Mouse (Mus musculus): ENCODE measurements around the gene Mrgprf. TPM values are rescaled to one million over a fixed set of nuclear protein-coding genes. Genes with fewer than 3 reads are reported as not detected.

The Mrgprf gene
- polyA plus RNA-seq, 1 experiment from 2014 or later: not detected

- ATAC-seq (replicated peaks; ENCODE audit: low FRiP score): no peak
- 35% methylated on average over 4 of the region's 4 CpGs for WGBS
These were observed 23.0 kb downstream of the Mrgprf start for GRCm38 (mm10) chr7:145323607-145324006.

GRCm38 (mm10) chr7:145325697-145326096 lies 25.1 kb downstream of the Mrgprf start:
- DNase-seq (ENCODE audit: low spot score): no peak

More at GRCm38 (mm10) chr7:145323607-145324006, 23.0 kb downstream of the Mrgprf start:
- Histone ChIP-seq H3K27me3 (replicated peaks; ENCODE audit: control insufficient read depth, insufficient read depth, low read length) (no peaks in the 10 kb centered on the region), H3K27ac (ENCODE audit: low read depth, low read length) (no peak overlapping the region), H3K9ac (ENCODE audit: low read depth, low read length) (no peak overlapping the region), H3K9me3 (ENCODE audit: control insufficient read depth, low read length) (no peaks in the 10 kb centered on the region), H3K4me2 (no peak overlapping the region), H3K4me3 (ENCODE audit: low read depth, low read length) (no peak overlapping the region), H3K36me3 (ENCODE audit: control insufficient read depth, insufficient read depth, low read length) (no peaks in the 10 kb centered on the region), H3K4me1 (replicated peaks; ENCODE audit: control insufficient read depth, insufficient read depth, low read length) (no peaks in the 10 kb centered on the region)
- DNase-seq (ENCODE audit: low spot score): no peak

GRCm38 (mm10) chr7:145329982-145330381 lies 29.4 kb downstream of the Mrgprf start:
- no peaks in the 10 kb centered on the region for H3K27me3 ChIP-seq (replicated peaks; ENCODE audit: control insufficient read depth, insufficient read depth, low read length)
- H3K27ac ChIP-seq (ENCODE audit: low read depth, low read length): no peak overlapping the region
- no peak overlapping the region for H3K4me3 ChIP-seq (ENCODE audit: low read depth, low read length)
- H3K4me2 ChIP-seq: no peak overlapping the region
- H3K9ac ChIP-seq (ENCODE audit: low read depth, low read length): no peak overlapping the region
- DNase-seq (ENCODE audit: low spot score): no peak
- no peaks in the 10 kb centered on the region for H3K9me3 ChIP-seq (ENCODE audit: control insufficient read depth, low read length)
- ATAC-seq (replicated peaks; ENCODE audit: low FRiP score): no peak
- 61% methylated on average over 2 of the region's 2 CpGs for WGBS
- H3K4me1 ChIP-seq (replicated peaks; ENCODE audit: control insufficient read depth, insufficient read depth, low read length): no peaks in the 10 kb centered on the region
- H3K36me3 ChIP-seq (ENCODE audit: control insufficient read depth, insufficient read depth, low read length): no peaks in the 10 kb centered on the region

More at GRCm38 (mm10) chr7:145325697-145326096, 25.1 kb downstream of the Mrgprf start:
- H3K27me3 ChIP-seq (replicated peaks; ENCODE audit: control insufficient read depth, insufficient read depth, low read length): no peaks in the 10 kb centered on the region
- no peak overlapping the region for H3K27ac ChIP-seq (ENCODE audit: low read depth, low read length)
- no peaks in the 10 kb centered on the region for H3K4me1 ChIP-seq (replicated peaks; ENCODE audit: control insufficient read depth, insufficient read depth, low read length)
- H3K4me2 ChIP-seq: no peak overlapping the region
- H3K36me3 ChIP-seq (ENCODE audit: control insufficient read depth, insufficient read depth, low read length): no peaks in the 10 kb centered on the region
- no peaks in the 10 kb centered on the region for H3K9me3 ChIP-seq (ENCODE audit: control insufficient read depth, low read length)
- WGBS: 37% methylated on average over 2 of the region's 2 CpGs
- H3K4me3 ChIP-seq (ENCODE audit: low read depth, low read length): no peak overlapping the region
- no peak for ATAC-seq (replicated peaks; ENCODE audit: low FRiP score)
- H3K9ac ChIP-seq (ENCODE audit: low read depth, low read length): no peak overlapping the region

GRCm38 (mm10) chr7:145330641-145331040 lies 30.0 kb downstream of the Mrgprf start:
- Histone ChIP-seq H3K4me1 (replicated peaks; ENCODE audit: control insufficient read depth, insufficient read depth, low read length) (no peaks in the 10 kb centered on the region), H3K9me3 (ENCODE audit: control insufficient read depth, low read length) (no peaks in the 10 kb centered on the region), H3K27ac (ENCODE audit: low read depth, low read length) (no peak overlapping the region), H3K36me3 (ENCODE audit: control insufficient read depth, insufficient read depth, low read length) (no peaks in the 10 kb centered on the region), H3K9ac (ENCODE audit: low read depth, low read length) (no peak overlapping the region), H3K4me3 (ENCODE audit: low read depth, low read length) (no peak overlapping the region), H3K27me3 (replicated peaks; ENCODE audit: control insufficient read depth, insufficient read depth, low read length) (no peaks in the 10 kb centered on the region), H3K4me2 (no peak overlapping the region)
- ATAC-seq (replicated peaks; ENCODE audit: low FRiP score) (no peak), DNase-seq (ENCODE audit: low spot score) (no peak)
- WGBS: 66% methylated on average over 2 of the region's 2 CpGs

GRCm38 (mm10) chr7:145332376-145333041 lies 31.9 kb downstream of the Mrgprf start:
- Histone ChIP-seq H3K27me3 (replicated peaks; ENCODE audit: control insufficient read depth, insufficient read depth, low read length) (no peaks in the 10 kb centered on the region), H3K36me3 (ENCODE audit: control insufficient read depth, insufficient read depth, low read length) (no peaks in the 10 kb centered on the region), H3K27ac (ENCODE audit: low read depth, low read length) (no peak overlapping the region), H3K4me3 (ENCODE audit: low read depth, low read length) (no peak overlapping the region), H3K4me2 (no peak overlapping the region), H3K4me1 (replicated peaks; ENCODE audit: control insufficient read depth, insufficient read depth, low read length) (no peaks in the 10 kb centered on the region), H3K9ac (ENCODE audit: low read depth, low read length) (no peak overlapping the region), H3K9me3 (ENCODE audit: control insufficient read depth, low read length) (no peaks in the 10 kb centered on the region)
- 79% methylated on average over 1 of the region's 1 CpGs for WGBS
- no peak for ATAC-seq (replicated peaks; ENCODE audit: low FRiP score)
- DNase-seq (ENCODE audit: low spot score): no peak

- H3K4me1 ChIP-seq (replicated peaks; ENCODE audit: control insufficient read depth, insufficient read depth, low read length): no peaks in the 10 kb centered on the region
- no peak for ATAC-seq (replicated peaks; ENCODE audit: low FRiP score)
- no peak for DNase-seq (ENCODE audit: low spot score)
- 86% methylated on average over 6 of the region's 6 CpGs for WGBS
- no peak overlapping the region for H3K4me2 ChIP-seq
- H3K27me3 ChIP-seq (replicated peaks; ENCODE audit: control insufficient read depth, insufficient read depth, low read length): no peaks in the 10 kb centered on the region
- H3K4me3 ChIP-seq (ENCODE audit: low read depth, low read length): no peak overlapping the region
- no peak overlapping the region for H3K27ac ChIP-seq (ENCODE audit: low read depth, low read length)
- no peaks in the 10 kb centered on the region for H3K9me3 ChIP-seq (ENCODE audit: control insufficient read depth, low read length)
- no peak overlapping the region for H3K9ac ChIP-seq (ENCODE audit: low read depth, low read length)
- H3K36me3 ChIP-seq (ENCODE audit: control insufficient read depth, insufficient read depth, low read length): no peaks in the 10 kb centered on the region
These were observed 33.3 kb downstream of the Mrgprf start for GRCm38 (mm10) chr7:145333936-145334335.

GRCm38 (mm10) chr7:145334428-145335027 lies 33.9 kb downstream of the Mrgprf start:
- H3K27ac ChIP-seq (ENCODE audit: low read depth, low read length): no peak overlapping the region
- no peak overlapping the region for H3K4me2 ChIP-seq
- no peaks in the 10 kb centered on the region for H3K9me3 ChIP-seq (ENCODE audit: control insufficient read depth, low read length)
- DNase-seq (ENCODE audit: low spot score): no peak
- H3K36me3 ChIP-seq (ENCODE audit: control insufficient read depth, insufficient read depth, low read length): no peaks in the 10 kb centered on the region
- H3K4me1 ChIP-seq (replicated peaks; ENCODE audit: control insufficient read depth, insufficient read depth, low read length): no peaks in the 10 kb centered on the region
- no peak overlapping the region for H3K4me3 ChIP-seq (ENCODE audit: low read depth, low read length)
- H3K9ac ChIP-seq (ENCODE audit: low read depth, low read length): no peak overlapping the region
- WGBS: 66% methylated on average over 4 of the region's 4 CpGs
- no peak for ATAC-seq (replicated peaks; ENCODE audit: low FRiP score)
- H3K27me3 ChIP-seq (replicated peaks; ENCODE audit: control insufficient read depth, insufficient read depth, low read length): no peaks in the 10 kb centered on the region

GRCm38 (mm10) chr7:145335199-145335598 lies 34.6 kb downstream of the Mrgprf start:
- DNase-seq (ENCODE audit: low spot score) (no peak), ATAC-seq (replicated peaks; ENCODE audit: low FRiP score) (no peak)
- Histone ChIP-seq H3K27ac (ENCODE audit: low read depth, low read length) (no peak overlapping the region), H3K36me3 (ENCODE audit: control insufficient read depth, insufficient read depth, low read length) (no peaks in the 10 kb centered on the region), H3K4me3 (ENCODE audit: low read depth, low read length) (no peak overlapping the region), H3K4me2 (no peak overlapping the region), H3K9me3 (ENCODE audit: control insufficient read depth, low read length) (no peaks in the 10 kb centered on the region), H3K4me1 (replicated peaks; ENCODE audit: control insufficient read depth, insufficient read depth, low read length) (no peaks in the 10 kb centered on the region), H3K27me3 (replicated peaks; ENCODE audit: control insufficient read depth, insufficient read depth, low read length) (no peaks in the 10 kb centered on the region), H3K9ac (ENCODE audit: low read depth, low read length) (no peak overlapping the region)
